ENCODE assay signal across 9 mouse cellular contexts in the genomic region with DNA sequence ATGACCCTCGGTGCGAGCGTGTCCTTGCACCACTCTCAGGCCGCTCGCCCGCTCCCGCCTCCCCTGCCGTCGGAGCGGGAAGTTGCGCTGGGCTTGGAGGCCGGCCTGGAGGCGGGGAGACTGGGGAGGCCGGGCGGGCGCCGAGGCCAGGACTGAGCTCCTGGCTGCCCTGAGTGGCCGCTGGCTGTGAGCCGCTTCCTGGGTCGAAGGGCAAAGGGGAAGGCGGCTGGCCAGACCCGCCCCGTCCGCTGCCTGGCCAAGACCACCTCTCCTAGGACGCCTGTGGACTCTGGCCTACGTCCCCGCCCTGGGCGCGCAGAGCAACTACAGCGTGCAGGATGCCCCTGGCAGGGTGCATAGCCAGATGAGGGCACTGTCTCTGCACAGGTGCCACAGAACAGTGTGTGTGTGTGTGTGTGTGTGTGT. TPM values are rescaled to one million over a fixed set of nuclear protein-coding genes. Genes with fewer than 3 reads are reported as not detected.
DNase-seq lines count a peak whose midpoint lies in the region; ATAC-seq and TF ChIP-seq lines count a peak whose summit lies in the region.
"Had no signal": no experiment of that assay in that cellular context is flagged by ENCODE, and none has a peak within 500 bp of the region (broad histone marks: within the 10 kb centered on the region; RNA-seq: fewer than 3 reads in every experiment).

No protein-coding gene starts in this region.

- peak overlapping the region; percentile 84 for H3K4me2 ChIP-seq in forebrain, embryonic 13.5 days
- H3K4me2 ChIP-seq in heart, embryonic 16.5 days (ENCODE audit: low read depth, low read length) = peak overlapping the region; percentile 89
- peak overlapping the region; percentile 65 for H3K4me2 ChIP-seq in liver, embryonic 12.5 days
- peak overlapping the region; percentile 48 for H3K4me2 ChIP-seq in myocyte (ENCODE audit: low read depth)
- H3K4me2 ChIP-seq in stomach, postnatal 0 days (replicated peaks; ENCODE audit: low read depth) = peak overlapping the region; percentile 88

- peak overlapping the region; percentile 34 for H3ac ChIP-seq in C2C12 (ENCODE audit: control insufficient read depth, insufficient read length, low read depth)
- peak overlapping the region; percentile 14 for H3ac ChIP-seq in myocyte (ENCODE audit: control insufficient read depth, insufficient read length)

- no peaks in the 10 kb centered on the region for H3K9me3 ChIP-seq in forebrain, embryonic 13.5 days (replicated peaks)
- H3K9me3 ChIP-seq in heart, embryonic 16.5 days (replicated peaks; ENCODE audit: control insufficient read depth, low read length) = no peaks in the 10 kb centered on the region
- H3K9me3 ChIP-seq in liver, embryonic 12.5 days (replicated peaks) = no peaks in the 10 kb centered on the region
- H3K9me3 ChIP-seq in stomach, postnatal 0 days (ENCODE audit: control insufficient read depth, low read length) = no peaks in the 10 kb centered on the region

- H3K4me1 ChIP-seq in forebrain, embryonic 13.5 days = peaks cover 31% of the 10 kb centered on the region
- 0 out of 2 replicates have a peak, but pooled peaks cover 3% of the 10 kb centered on the region for H3K4me1 ChIP-seq in heart, embryonic 16.5 days (ENCODE audit: control insufficient read depth, insufficient read depth, low read length)
- peaks cover 37% of the 10 kb centered on the region for H3K4me1 ChIP-seq in liver, embryonic 12.5 days
- 0 out of 2 replicates have a peak, but pooled peaks cover 2% of the 10 kb centered on the region for H3K4me1 ChIP-seq in stomach, postnatal 0 days (replicated peaks; ENCODE audit: control insufficient read depth, insufficient read depth)

- H3K79me2 ChIP-seq in C2C12 (ENCODE audit: control insufficient read depth, insufficient read depth) = no peaks in the 10 kb centered on the region
- no peaks in the 10 kb centered on the region for H3K79me2 ChIP-seq in myocyte (ENCODE audit: control insufficient read depth, insufficient read depth)

- H3K27me3 ChIP-seq in C2C12 (ENCODE audit: control insufficient read depth, insufficient read depth, insufficient read length) (peaks cover 87% of the 10 kb centered on the region), myocyte (ENCODE audit: control insufficient read depth, insufficient read depth, insufficient read length) (peaks cover 84% of the 10 kb centered on the region)
- peaks cover 51% of the 10 kb centered on the region for H3K27me3 ChIP-seq in forebrain, embryonic 13.5 days
- peaks cover 23% of the 10 kb centered on the region for H3K27me3 ChIP-seq in heart, embryonic 16.5 days (ENCODE audit: control insufficient read depth, insufficient read depth, low read length)
- H3K27me3 ChIP-seq in liver, embryonic 12.5 days (replicated peaks) = peaks cover 74% of the 10 kb centered on the region
- no peaks in the 10 kb centered on the region for H3K27me3 ChIP-seq in stomach, postnatal 0 days (ENCODE audit: control insufficient read depth, insufficient read depth, low read length)

- no peak for TF ChIP-seq EP300 in stomach, postnatal 0 days (optimal IDR thresholded peaks at IDR 0.05)

- no peaks in the 10 kb centered on the region for H3K36me3 ChIP-seq in C2C12 (ENCODE audit: control insufficient read depth, insufficient read depth)
- no peaks in the 10 kb centered on the region for H3K36me3 ChIP-seq in forebrain, embryonic 13.5 days (ENCODE audit: poor library complexity, severe bottlenecking)
- H3K36me3 ChIP-seq in heart, embryonic 16.5 days (ENCODE audit: control insufficient read depth, insufficient read depth) = no peaks in the 10 kb centered on the region
- H3K36me3 ChIP-seq in liver, embryonic 12.5 days = no peaks in the 10 kb centered on the region
- H3K36me3 ChIP-seq in myocyte (ENCODE audit: control insufficient read depth, insufficient read depth) = no peaks in the 10 kb centered on the region
- no peaks in the 10 kb centered on the region for H3K36me3 ChIP-seq in stomach, postnatal 0 days (ENCODE audit: control insufficient read depth, insufficient read depth, low read length)
- H3K36me3 ChIP-seq: G1E had no signal

- no peak for TF ChIP-seq POLR2A in brain, embryonic 14.5 days (IDR thresholded peaks at IDR 0.05; ENCODE audit: borderline replicate concordance, extremely low read depth, insufficient read depth, insufficient read length, poor library complexity, severe bottlenecking)
- TF ChIP-seq POLR2A in myocyte (IDR thresholded peaks at IDR 0.05; ENCODE audit: insufficient read length, low read depth) = no peak

- under 1% methylated on average over 18 of the region's 30 CpGs for WGBS in forebrain, embryonic 13.5 days
- WGBS in heart, embryonic 16.5 days = 2% methylated on average over 30 of the region's 30 CpGs
- WGBS in liver, embryonic 12.5 days (ENCODE audit: insufficient replicate concordance) = 3% methylated on average over 30 of the region's 30 CpGs
- 2% methylated on average over 29 of the region's 30 CpGs for WGBS in stomach, postnatal 0 days

- peak; percentile 63 for DNase-seq in brain, embryonic 14.5 days (ENCODE audit: low read depth)
- DNase-seq in kidney, postnatal 36 days = peak; percentile 96 to 97
- peak; percentile 82 for DNase-seq in stomach, postnatal 0 days (ENCODE audit: low spot score)

- peak overlapping the region; percentile 73 for H3K9ac ChIP-seq in forebrain, embryonic 13.5 days
- H3K9ac ChIP-seq in heart, embryonic 16.5 days (ENCODE audit: low read length) = peak overlapping the region; percentile 77
- peak overlapping the region; percentile 66; the same call in 1 of the 2 replicates for H3K9ac ChIP-seq in liver, embryonic 12.5 days
- H3K9ac ChIP-seq in stomach, postnatal 0 days (ENCODE audit: low read length) = peak overlapping the region; percentile 72

- peak; percentile 70 for ATAC-seq in forebrain, embryonic 13.5 days
- peak; percentile 80 for ATAC-seq in heart, embryonic 16.5 days (replicated peaks; ENCODE audit: extremely low read depth, insufficient read depth, low FRiP score)
- peak; percentile 72 for ATAC-seq in liver, embryonic 12.5 days
- peak; percentile 84 for ATAC-seq in stomach, postnatal 0 days (ENCODE audit: low FRiP score, low TSS enrichment)

- no peaks in the 10 kb centered on the region for H3K79me3 ChIP-seq in C2C12 (ENCODE audit: low read depth)

- TF ChIP-seq CTCF in C2C12 (IDR thresholded peaks at IDR 0.05; ENCODE audit: control insufficient read depth, insufficient read depth, insufficient read length) = no peak
- TF ChIP-seq CTCF in brain, embryonic 14.5 days (IDR thresholded peaks at IDR 0.05; ENCODE audit: borderline replicate concordance, extremely low read depth, insufficient read depth, insufficient read length) = no peak
- TF ChIP-seq CTCF in stomach, postnatal 0 days (IDR thresholded peaks at IDR 0.05; ENCODE audit: low read depth) = peak; percentile 63

- H3K4me3 ChIP-seq in C2C12 (ENCODE audit: insufficient read depth, poor library complexity, severe bottlenecking) (no peak overlapping the region), myocyte (no peak overlapping the region)
- H3K4me3 ChIP-seq in forebrain, embryonic 13.5 days = peak overlapping the region; percentile 57
- peak overlapping the region; percentile 75 for H3K4me3 ChIP-seq in heart, embryonic 16.5 days (ENCODE audit: low read length)
- H3K4me3 ChIP-seq in liver, embryonic 12.5 days = peak overlapping the region; percentile 59
- H3K4me3 ChIP-seq in stomach, postnatal 0 days (ENCODE audit: low read depth, low read length) = peak overlapping the region; percentile 78

- H3K27ac ChIP-seq in forebrain, embryonic 13.5 days = no peak overlapping the region
- peak overlapping the region; percentile 82 for H3K27ac ChIP-seq in heart, embryonic 16.5 days (ENCODE audit: low read length)
- peak overlapping the region; percentile 82 for H3K27ac ChIP-seq in liver, embryonic 12.5 days
- H3K27ac ChIP-seq in stomach, postnatal 0 days (replicated peaks) = peak overlapping the region; percentile 90

RNA-seq across cellular contexts. Expression of a gene that starts 0.4 kb away (rescaled TPM):
- polyA plus RNA-seq in C2C12 (2012; fragmentation: generic; extraction: Trizol) = 0.01 TPM
- polyA plus RNA-seq in brain, embryonic 14.5 days (2012; rRNA removed) = 1.5 and 2.1 TPM in 2 replicates
- polyA plus RNA-seq in forebrain, embryonic 13.5 days (2015; fragmentation: Nextera tagmentation; extraction: Ambion mirVana) = 0.20 TPM in 1 of 2 replicates, not detected in the other
- polyA plus RNA-seq in heart, embryonic 16.5 days (2015; fragmentation: Nextera tagmentation; extraction: Ambion mirVana) = 0.10 and 0.12 TPM in 2 replicates
- 0.17 and 0.25 TPM in 2 replicates for polyA plus RNA-seq in liver, embryonic 12.5 days (2016; fragmentation: Nextera tagmentation; extraction: Ambion mirVana)
- polyA plus RNA-seq in myocyte (2012; fragmentation: generic; extraction: Trizol) = 0.02 TPM
- polyA plus RNA-seq in stomach, postnatal 0 days (2015; fragmentation: Nextera tagmentation; extraction: Ambion mirVana) = 0.19 and 0.22 TPM in 2 replicates
- polyA plus RNA-seq: G1E had no signal

RNA-seq across cellular contexts. Expression of a gene that starts 31.5 kb away (rescaled TPM):
- not detected for polyA plus RNA-seq in C2C12 (2012; fragmentation: generic; extraction: Trizol)
- polyA plus RNA-seq in brain, embryonic 14.5 days (2012; rRNA removed) = not detected in 2 replicates
- polyA plus RNA-seq in forebrain, embryonic 13.5 days (2015; fragmentation: Nextera tagmentation; extraction: Ambion mirVana) = not detected in 2 replicates
- not detected in 2 replicates for polyA plus RNA-seq in heart, embryonic 16.5 days (2015; fragmentation: Nextera tagmentation; extraction: Ambion mirVana)
- polyA plus RNA-seq in liver, embryonic 12.5 days (2016; fragmentation: Nextera tagmentation; extraction: Ambion mirVana) = not detected in 2 replicates
- polyA plus RNA-seq in myocyte (2012; fragmentation: generic; extraction: Trizol) = not detected
- polyA plus RNA-seq in stomach, postnatal 0 days (2015; fragmentation: Nextera tagmentation; extraction: Ambion mirVana) = not detected in 2 replicates
- polyA plus RNA-seq: G1E had no signal

RNA-seq across cellular contexts. Expression of a gene that starts 36.8 kb away (rescaled TPM):
- polyA plus RNA-seq in C2C12 (2012; fragmentation: generic; extraction: Trizol) = not detected
- polyA plus RNA-seq in brain, embryonic 14.5 days (2012; rRNA removed) = not detected in 2 replicates
- polyA plus RNA-seq in forebrain, embryonic 13.5 days (2015; fragmentation: Nextera tagmentation; extraction: Ambion mirVana) = not detected in 2 replicates
- polyA plus RNA-seq in heart, embryonic 16.5 days (2015; fragmentation: Nextera tagmentation; extraction: Ambion mirVana) = not detected in 2 replicates
- not detected in 2 replicates for polyA plus RNA-seq in liver, embryonic 12.5 days (2016; fragmentation: Nextera tagmentation; extraction: Ambion mirVana)
- not detected for polyA plus RNA-seq in myocyte (2012; fragmentation: generic; extraction: Trizol)
- polyA plus RNA-seq in stomach, postnatal 0 days (2015; fragmentation: Nextera tagmentation; extraction: Ambion mirVana) = not detected in 2 replicates
- polyA plus RNA-seq: G1E had no signal

RNA-seq across cellular contexts. Expression of a gene that starts 49.6 kb away (rescaled TPM):
- polyA plus RNA-seq in C2C12 (2012; fragmentation: generic; extraction: Trizol) = 0.05 TPM
- 8.5 and 11.6 TPM in 2 replicates for polyA plus RNA-seq in brain, embryonic 14.5 days (2012; rRNA removed)
- 5.0 and 5.3 TPM in 2 replicates for polyA plus RNA-seq in forebrain, embryonic 13.5 days (2015; fragmentation: Nextera tagmentation; extraction: Ambion mirVana)
- 14.7 and 20.5 TPM in 2 replicates for polyA plus RNA-seq in heart, embryonic 16.5 days (2015; fragmentation: Nextera tagmentation; extraction: Ambion mirVana)
- 1.8 TPM in 2 replicates for polyA plus RNA-seq in liver, embryonic 12.5 days (2016; fragmentation: Nextera tagmentation; extraction: Ambion mirVana)
- 0.10 TPM for polyA plus RNA-seq in myocyte (2012; fragmentation: generic; extraction: Trizol)
- polyA plus RNA-seq in stomach, postnatal 0 days (2015; fragmentation: Nextera tagmentation; extraction: Ambion mirVana) = 13.5 and 15.2 TPM in 2 replicates

Comparison
In these comparisons a context has a peak if more than half of its experiments do, and no peak if none do; other contexts are left out.
1. H3K4me3 ChIP-seq: peak in forebrain, embryonic 13.5 days (single experiment), heart, embryonic 16.5 days (single experiment), liver, embryonic 12.5 days (single experiment) and stomach, postnatal 0 days (single experiment); none in C2C12 (single experiment) and myocyte (single experiment).
2. Peak in every context shown above with its lines, with median percentiles within 50 percentile points of each other: DNase-seq, ATAC-seq, H3K4me2 ChIP-seq and H3K9ac ChIP-seq.